8 mouse cellular contexts compared by ENCODE assay signal in the genomic region with DNA sequence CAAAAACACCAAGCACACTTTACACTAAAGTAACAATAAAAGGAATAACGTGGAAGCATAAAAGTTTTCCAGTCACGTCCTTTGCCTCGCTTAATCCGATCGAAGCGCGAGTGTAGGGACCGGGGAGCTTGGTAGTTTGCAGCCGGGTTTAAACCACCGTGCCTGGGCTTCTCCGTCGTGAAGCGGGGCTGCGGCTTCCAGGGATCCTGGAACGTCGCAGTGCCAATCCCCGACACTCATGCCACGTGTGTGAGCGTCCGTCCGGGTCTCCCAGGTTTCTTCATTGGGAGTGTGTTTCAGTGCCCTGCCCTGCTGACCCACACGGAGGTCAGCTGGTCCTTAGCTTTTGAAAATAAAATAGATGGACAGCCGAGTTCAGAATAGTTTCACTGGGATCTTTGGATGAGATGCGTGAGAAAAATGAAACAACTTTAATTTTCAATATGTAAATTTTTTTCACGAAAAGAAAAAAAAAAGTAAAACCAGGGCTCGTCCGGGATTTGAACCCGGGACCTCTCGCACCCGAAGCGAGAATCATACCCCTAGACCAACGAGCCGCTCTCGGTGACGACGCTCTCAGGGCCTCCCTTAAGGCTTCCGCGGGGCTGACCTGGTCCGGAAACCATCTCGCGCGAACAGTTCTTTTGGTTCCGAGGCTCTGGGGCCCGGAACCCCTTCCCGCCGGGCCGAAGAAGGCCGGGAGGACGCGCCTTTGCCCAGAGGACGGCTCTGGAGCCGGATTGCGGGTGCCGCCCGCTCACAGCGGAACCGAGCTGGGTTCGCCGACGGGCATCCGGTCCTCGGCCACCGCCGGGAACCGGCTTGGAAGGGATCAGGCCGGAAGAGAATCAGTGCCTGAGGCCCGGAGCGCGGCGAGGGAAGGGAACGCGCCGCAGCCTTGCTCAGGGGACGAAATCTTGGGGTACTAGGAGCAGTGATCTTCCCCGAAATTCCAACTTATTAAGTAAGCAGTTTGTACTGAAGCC. TPM values are rescaled to one million over a fixed set of nuclear protein-coding genes. Genes with fewer than 3 reads are reported as not detected.
A peak's percentile ranks its signal among the peaks of the same experiment; 100 is the strongest.
DNase-seq lines count a peak whose midpoint lies in the region; ATAC-seq and TF ChIP-seq lines count a peak whose summit lies in the region.

No protein-coding gene starts in this region.

- under 1% methylated on average over 75 of the region's 75 CpGs for WGBS in forebrain, embryonic 11.5 days
- WGBS in heart, embryonic 16.5 days: under 1% methylated on average over 75 of the region's 75 CpGs
- under 1% methylated on average over 75 of the region's 75 CpGs for WGBS in liver, embryonic 14.5 days (ENCODE audit: insufficient replicate concordance)
- WGBS in stomach, embryonic 15.5 days: under 1% methylated on average over 75 of the region's 75 CpGs

- peak; percentile 89 to 96 for DNase-seq in CD8-positive naive resting alpha-beta T cell, adult 2 months (ENCODE audit: low read depth in 2 of 2, low spot score in 2 of 2)
- peak; percentile 65 for DNase-seq in c-Kit-positive CD71-positive TER-119-negative erythroid progenitor cells, embryonic 14.5 days (ENCODE audit: low read depth)
- peak; percentile 93 for DNase-seq in forebrain, embryonic 11.5 days (ENCODE audit: low spot score)
- peak; percentile 92 for DNase-seq in kidney, postnatal 25 days
- peak; percentile 50 to 70 (median 57) for DNase-seq in liver, embryonic 14.5 days (ENCODE audit: low read depth in 3 of 3, low spot score in 3 of 3)
- DNase-seq in neural tube, embryonic 10.5 days (ENCODE audit: extremely low spot score, low spot score): peak; percentile 89

- H3K9ac ChIP-seq in forebrain, embryonic 11.5 days (ENCODE audit: low read length): peak overlapping the region; percentile 95
- H3K9ac ChIP-seq in heart, embryonic 16.5 days (ENCODE audit: low read length): peak overlapping the region; percentile 94
- peak overlapping the region; percentile 78 for H3K9ac ChIP-seq in liver, embryonic 14.5 days (replicated peaks)
- peak overlapping the region; percentile 65 for H3K9ac ChIP-seq in stomach, embryonic 15.5 days

- H3K4me3 ChIP-seq in forebrain, embryonic 11.5 days (ENCODE audit: low read depth, low read length): peak overlapping the region; percentile 81
- peak overlapping the region; percentile 97 for H3K4me3 ChIP-seq in heart, embryonic 16.5 days (ENCODE audit: low read length)
- H3K4me3 ChIP-seq in liver, embryonic 14.5 days (ENCODE audit: insufficient read depth in 1 of 2, low read depth in 2 of 2, low read length in 2 of 2): peak overlapping the region; percentile 81 to 89
- peak overlapping the region; percentile 81 for H3K4me3 ChIP-seq in stomach, embryonic 15.5 days (replicated peaks)

- peak; percentile 35; the same call in 1 of the 2 replicates for TF ChIP-seq EP300 in liver, embryonic 14.5 days (IDR thresholded peaks at IDR 0.05; ENCODE audit: low read depth)

- H3K4me2 ChIP-seq in forebrain, embryonic 11.5 days (ENCODE audit: low read depth, low read length, severe bottlenecking): peak overlapping the region; percentile 58
- H3K4me2 ChIP-seq in heart, embryonic 16.5 days (ENCODE audit: low read depth, low read length): peak overlapping the region; percentile 81
- H3K4me2 ChIP-seq in liver, embryonic 14.5 days (ENCODE audit: low read depth): peak overlapping the region; percentile 87
- peak overlapping the region; percentile 69 for H3K4me2 ChIP-seq in stomach, embryonic 15.5 days

- no peaks in the 10 kb centered on the region for H3K4me1 ChIP-seq in forebrain, embryonic 11.5 days (replicated peaks; ENCODE audit: control insufficient read depth, insufficient read depth, low read length)
- peaks cover 14% of the 10 kb centered on the region for H3K4me1 ChIP-seq in heart, embryonic 16.5 days (ENCODE audit: control insufficient read depth, insufficient read depth, low read length)
- H3K4me1 ChIP-seq in liver, embryonic 14.5 days (replicated peaks; ENCODE audit: control insufficient read depth in 2 of 2, insufficient read depth in 2 of 2, low read length in 1 of 2): peaks cover 7 to 11% of the 10 kb centered on the region in 2 experiments; a peak in 3 of 4 replicates
- H3K4me1 ChIP-seq in stomach, embryonic 15.5 days: no peaks in the 10 kb centered on the region; the same call in 1 of the 2 replicates

- TF ChIP-seq CTCF in liver, embryonic 14.5 days (IDR thresholded peaks at IDR 0.05; ENCODE audit: low read depth): no peak

- H3K9me3 ChIP-seq in forebrain, embryonic 11.5 days (ENCODE audit: control insufficient read depth, low read length): no peaks in the 10 kb centered on the region
- no peaks in the 10 kb centered on the region for H3K9me3 ChIP-seq in heart, embryonic 16.5 days (replicated peaks; ENCODE audit: control insufficient read depth, low read length)
- H3K9me3 ChIP-seq in liver, embryonic 14.5 days (ENCODE audit: control insufficient read depth, low read length): no peaks in the 10 kb centered on the region
- H3K9me3 ChIP-seq in stomach, embryonic 15.5 days: no peaks in the 10 kb centered on the region

- no peaks in the 10 kb centered on the region; the same call in 1 of the 2 replicates for H3K27me3 ChIP-seq in forebrain, embryonic 11.5 days (ENCODE audit: control insufficient read depth, insufficient read depth, low read length)
- no peaks in the 10 kb centered on the region for H3K27me3 ChIP-seq in heart, embryonic 16.5 days (ENCODE audit: control insufficient read depth, insufficient read depth, low read length)
- H3K27me3 ChIP-seq in liver, embryonic 14.5 days (ENCODE audit: control insufficient read depth, insufficient read depth, low read length): no peaks in the 10 kb centered on the region
- H3K27me3 ChIP-seq in stomach, embryonic 15.5 days (replicated peaks): no peaks in the 10 kb centered on the region

- H3K27ac ChIP-seq in forebrain, embryonic 11.5 days (ENCODE audit: low read depth, low read length): peak overlapping the region; percentile 84
- H3K27ac ChIP-seq in heart, embryonic 16.5 days (ENCODE audit: low read length): peak overlapping the region; percentile 97
- peak overlapping the region; percentile 24; the same call in 1 of the 2 replicates for H3K27ac ChIP-seq in liver, embryonic 14.5 days
- H3K27ac ChIP-seq in stomach, embryonic 15.5 days: peak overlapping the region; percentile 96

- peak; percentile 82 for ATAC-seq in forebrain, embryonic 11.5 days (replicated peaks; ENCODE audit: low FRiP score)
- peak; percentile 81 for ATAC-seq in heart, embryonic 16.5 days (replicated peaks; ENCODE audit: extremely low read depth, insufficient read depth, low FRiP score)
- ATAC-seq in liver, embryonic 14.5 days (ENCODE audit: insufficient read depth): peak; percentile 82
- ATAC-seq in stomach, embryonic 15.5 days (ENCODE audit: insufficient read depth, low FRiP score, low read depth): peak; percentile 83

- no peaks in the 10 kb centered on the region for H3K36me3 ChIP-seq in forebrain, embryonic 11.5 days (ENCODE audit: control insufficient read depth, insufficient read depth, low read length)
- no peaks in the 10 kb centered on the region for H3K36me3 ChIP-seq in heart, embryonic 16.5 days (ENCODE audit: control insufficient read depth, insufficient read depth)
- H3K36me3 ChIP-seq in liver, embryonic 14.5 days (replicated peaks; ENCODE audit: control insufficient read depth, insufficient read depth, low read depth): no peaks in the 10 kb centered on the region
- H3K36me3 ChIP-seq in stomach, embryonic 15.5 days: no peaks in the 10 kb centered on the region

RNA-seq across cellular contexts. Expression of a gene that starts 7.7 kb away (rescaled TPM):
- 128 and 141 TPM in 2 replicates for polyA plus RNA-seq in forebrain, embryonic 11.5 days (2014; fragmentation: Nextera tagmentation; extraction: Ambion mirVana)
- 95.3 and 104 TPM in 2 replicates for polyA plus RNA-seq in heart, embryonic 16.5 days (2015; fragmentation: Nextera tagmentation; extraction: Ambion mirVana)
- 18.1 and 19.4 TPM in 2 replicates for polyA plus RNA-seq in liver, embryonic 14.5 days (2012; rRNA removed)
- 24.6 and 25.1 TPM in 2 replicates for polyA plus RNA-seq in liver, embryonic 14.5 days (2014; fragmentation: Nextera tagmentation; extraction: Ambion mirVana)
- polyA plus RNA-seq in stomach, embryonic 15.5 days (2015; fragmentation: Nextera tagmentation; extraction: Ambion mirVana): 159 and 164 TPM in 2 replicates

Comparison
In these comparisons a context has a peak if more than half of its experiments do, and no peak if none do; other contexts are left out.
1. Peak in every context shown above with its lines: DNase-seq, ATAC-seq, H3K4me3 ChIP-seq and H3K27ac ChIP-seq.
2. H3K27ac ChIP-seq: peak in every context shown above with its lines; median percentile 97 in heart, embryonic 16.5 days; 96 in stomach, embryonic 15.5 days; 84 in forebrain, embryonic 11.5 days; 24 in liver, embryonic 14.5 days.